Comparison of ENCODE assay signal across 15 mouse cellular contexts in genomic region chr14:36155757-36156156, GRCm38 (mm10).
"Had no signal": no experiment of that assay in that cellular context is flagged by ENCODE, and none has a peak within 500 bp of the region (broad histone marks: within the 10 kb centered on the region; RNA-seq: fewer than 3 reads in every experiment).

No protein-coding gene starts in this region.

- ATAC-seq: hindbrain, embryonic 16.5 days; inflammation-experienced regulatory T-cells, adult 6 months; intestine, embryonic 15.5 days; intestine, postnatal 0 days had no signal

- DNase-seq: gastrocnemius, postnatal 14 days; gastrocnemius, postnatal 36 days; heart, adult 18-20 months; heart, postnatal 10 days; heart, postnatal 4 days; kidney, adult 18-20 months; kidney, adult 8-10 months; kidney, postnatal 10 days; kidney, postnatal 25 days; kidney, postnatal 4 days; liver had no signal
